Mouse (Mus musculus): ENCODE results near the gene F2rl2. TPM values are rescaled to one million over a fixed set of nuclear protein-coding genes. Genes with fewer than 3 reads are reported as not detected.

F2rl2 gene
- polyA plus RNA-seq, 1 experiment from 2014 or later: 0.59 TPM

- Histone ChIP-seq H3K4me3 (no peak overlapping the region), H3K4me1 (no peaks in the 10 kb centered on the region), H3K27me3 (replicated peaks) (no peaks in the 10 kb centered on the region), H3K9ac (no peak overlapping the region), H3K9me3 (no peaks in the 10 kb centered on the region), H3K27ac (no peak overlapping the region), H3K36me3 (replicated peaks) (no peaks in the 10 kb centered on the region), H3K4me2 (no peak overlapping the region)
- ATAC-seq (replicated peaks): no peak
- 83% methylated on average over 11 of the region's 11 CpGs for WGBS
Measured at GRCm38 (mm10) chr13:95747541-95747940, 50.9 kb downstream of the F2rl2 start.

Other genes with a start within 250 kb of the F2rl2 start
- gene S100z, start 218.1 kb upstream of the F2rl2 start, polyA plus RNA-seq (2015; fragmentation: Nextera tagmentation; extraction: Ambion mirVana): not detected in 2 replicates
- gene F2rl1, start 171.6 kb upstream of the F2rl2 start, polyA plus RNA-seq (2015; fragmentation: Nextera tagmentation; extraction: Ambion mirVana): 0.14 and 0.15 TPM in 2 replicates
- 59.5 and 60.9 TPM in 2 replicates for gene F2r, start 78.4 kb upstream of the F2rl2 start, polyA plus RNA-seq (2015; fragmentation: Nextera tagmentation; extraction: Ambion mirVana)
- 3.4 and 3.8 TPM in 2 replicates for gene Iqgap2, start 195.1 kb downstream of the F2rl2 start, polyA plus RNA-seq (2015; fragmentation: Nextera tagmentation; extraction: Ambion mirVana)

Data from midbrain, embryonic 15.5 days (tissue).